Mouse (Mus musculus) heart, embryonic 15.5 days (tissue): ENCODE results near the gene Hipk3. TPM values are rescaled to one million over a fixed set of nuclear protein-coding genes. Genes with fewer than 3 reads are reported as not detected.
A peak's percentile ranks its signal among the peaks of the same experiment; 100 is the strongest.

Experiments used
- ATAC-seq: fragments of 200-750 bp; cut with Nextera tagmentation; replicated peaks from 2 replicates; pipeline ENCODE4 v1.8.0; 2017; ENCODE audit warnings: low read depth, moderate TSS enrichment; ENCODE audit not compliant: insufficient number of reproducible peaks, insufficient read depth, low FRiP score
- H3K27ac ChIP-seq: fragments of 300-500 bp; sonication (generic); 2 replicates; pipeline ENCODE4 v1.5.1; 2015; ENCODE audit warnings: mild to moderate bottlenecking, inconsistent platforms
- H3K27me3 ChIP-seq: fragments of 300-500 bp; sonication (generic); 2 replicates; pipeline ENCODE4 v1.6.1; 2015; ENCODE audit warnings: inconsistent platforms
- H3K36me3 ChIP-seq: fragments of 300-500 bp; sonication (generic); 2 replicates; pipeline ENCODE4 v1.6.1; 2015; ENCODE audit warnings: mild to moderate bottlenecking, inconsistent platforms
- H3K4me1 ChIP-seq: fragments of 300-500 bp; sonication (generic); replicated peaks from 2 replicates; pipeline ENCODE4 v1.6.1; 2015; ENCODE audit warnings: inconsistent platforms
- H3K4me2 ChIP-seq: fragments of 300-500 bp; sonication (generic); 2 replicates; pipeline ENCODE4 v1.6.1; 2015; ENCODE audit warnings: inconsistent platforms, mild to moderate bottlenecking, moderate library complexity
- H3K4me3 ChIP-seq: fragments of 300-500 bp; sonication (generic); 2 replicates; pipeline ENCODE4 v1.5.1; 2015; ENCODE audit warnings: mild to moderate bottlenecking, inconsistent platforms
- H3K9ac ChIP-seq: fragments of 300-500 bp; sonication (generic); 2 replicates; pipeline ENCODE4 v1.6.1; 2015; ENCODE audit warnings: mild to moderate bottlenecking, inconsistent platforms
- H3K9me3 ChIP-seq: fragments of 300-500 bp; sonication (generic); replicated peaks from 2 replicates; pipeline ENCODE4 v1.6.1; 2016; ENCODE audit warnings: inconsistent platforms
- WGBS: fragments of 180-500 bp; shearing (Covaris S2); methylation state at CpG from one replicate; pipeline ENCODE4 v1.1.7; 2015; ENCODE audit warnings: mixed read lengths; 5-methylcytosine and 5-hydroxymethylcytosine counted together
- polyA plus RNA-seq: library from polyadenylated mRNA; unstranded; fragments of >200 nt; fragmentation: Nextera tagmentation; extraction: Ambion mirVana; gene quantifications from 2 replicates; pipeline ENCODE4 v1.2.1, GENCODE M21; 2015

Gene Hipk3
- polyA plus RNA-seq, 1 experiment from 2014 or later, result 34.5 TPM

DNA sequence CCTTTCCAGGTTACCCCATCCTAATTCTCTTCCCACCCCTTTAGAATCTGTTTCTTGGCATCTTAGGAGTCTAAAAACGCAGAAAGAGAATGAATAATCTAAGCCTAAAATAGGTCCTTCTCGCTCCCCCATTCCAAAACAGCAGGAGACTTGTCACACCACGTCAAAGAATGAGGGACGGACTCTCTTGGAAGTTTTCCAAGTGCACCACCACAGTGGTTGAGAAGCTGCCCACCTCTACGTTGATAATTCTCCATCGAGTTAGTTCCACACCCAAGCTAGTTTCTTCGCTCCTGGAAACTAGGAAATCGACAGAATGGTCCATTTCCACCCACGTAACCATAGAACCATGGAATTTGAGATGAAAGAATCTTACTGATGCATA is 547 bp upstream of the Hipk3 start:
- no peaks in the 10 kb centered on the region for H3K36me3 ChIP-seq
- H3K27ac ChIP-seq, result peak overlapping the region; percentile 100
- H3K27me3 ChIP-seq, result no peaks in the 10 kb centered on the region
- no peaks in the 10 kb centered on the region for H3K9me3 ChIP-seq
- H3K9ac ChIP-seq, result peak overlapping the region; percentile 100
- ATAC-seq, result no peak
- H3K4me1 ChIP-seq, result peaks cover 41% of the 10 kb centered on the region
- H3K4me3 ChIP-seq, result peak overlapping the region; percentile 99
- H3K4me2 ChIP-seq, result peak overlapping the region; percentile 64
- 9% methylated on average over 9 of the region's 9 CpGs for WGBS

DNA sequence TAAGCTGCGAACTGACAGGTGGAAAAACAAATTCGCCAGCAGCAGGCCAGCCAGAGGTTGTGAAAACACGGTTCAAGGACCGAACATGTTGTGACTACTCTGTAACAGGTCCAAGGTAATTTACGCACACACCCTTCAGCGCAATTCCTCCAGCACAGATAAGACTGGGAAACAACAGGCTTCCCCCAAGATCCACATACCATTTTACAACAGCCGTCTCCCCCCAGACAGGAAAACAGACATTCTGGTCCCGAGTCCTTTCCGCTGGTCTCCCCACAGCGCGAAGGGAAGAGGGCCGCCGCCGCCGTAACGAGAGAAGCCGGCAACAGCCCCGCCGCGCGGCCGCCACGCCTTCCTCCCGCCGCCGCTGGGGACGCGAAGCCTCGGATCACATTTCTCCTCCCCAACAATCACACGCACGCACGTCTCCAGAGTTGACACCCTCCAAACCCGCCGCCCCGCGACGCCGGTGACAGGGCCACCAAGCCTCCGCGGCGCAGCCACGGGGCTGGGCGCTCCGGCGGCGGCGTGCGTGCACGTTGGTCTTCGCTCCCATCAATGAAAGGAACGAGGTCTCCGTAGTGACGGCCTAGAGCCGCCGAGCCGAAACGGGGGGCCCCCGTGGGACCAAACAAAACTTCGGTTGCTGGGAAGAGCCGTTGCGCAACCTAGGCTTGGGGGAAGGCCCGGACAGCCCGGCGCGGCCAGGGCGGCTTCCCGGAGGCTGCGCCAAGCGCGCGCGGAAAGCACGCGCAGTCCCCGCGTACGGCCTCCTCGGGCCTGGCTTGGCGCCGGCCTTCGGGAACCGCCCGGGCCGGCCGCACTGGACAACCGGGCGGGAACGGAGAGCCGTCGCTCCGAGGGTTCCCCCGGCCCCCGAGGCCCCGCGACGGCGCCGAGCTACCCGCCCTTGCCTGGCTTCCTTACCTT is 960 bp downstream of the Hipk3 start:
- no peaks in the 10 kb centered on the region for H3K9me3 ChIP-seq
- WGBS, result under 1% methylated on average over 96 of the region's 99 CpGs
- peak overlapping the region; percentile 100 for H3K9ac ChIP-seq
- H3K4me2 ChIP-seq, result peak overlapping the region; percentile 64
- peak; percentile 55 for ATAC-seq
- no peaks in the 10 kb centered on the region for H3K36me3 ChIP-seq
- H3K27ac ChIP-seq, result peak overlapping the region; percentile 100
- H3K4me3 ChIP-seq, result peak overlapping the region; percentile 99
- no peaks in the 10 kb centered on the region for H3K27me3 ChIP-seq
- peaks cover 43% of the 10 kb centered on the region for H3K4me1 ChIP-seq

DNA sequence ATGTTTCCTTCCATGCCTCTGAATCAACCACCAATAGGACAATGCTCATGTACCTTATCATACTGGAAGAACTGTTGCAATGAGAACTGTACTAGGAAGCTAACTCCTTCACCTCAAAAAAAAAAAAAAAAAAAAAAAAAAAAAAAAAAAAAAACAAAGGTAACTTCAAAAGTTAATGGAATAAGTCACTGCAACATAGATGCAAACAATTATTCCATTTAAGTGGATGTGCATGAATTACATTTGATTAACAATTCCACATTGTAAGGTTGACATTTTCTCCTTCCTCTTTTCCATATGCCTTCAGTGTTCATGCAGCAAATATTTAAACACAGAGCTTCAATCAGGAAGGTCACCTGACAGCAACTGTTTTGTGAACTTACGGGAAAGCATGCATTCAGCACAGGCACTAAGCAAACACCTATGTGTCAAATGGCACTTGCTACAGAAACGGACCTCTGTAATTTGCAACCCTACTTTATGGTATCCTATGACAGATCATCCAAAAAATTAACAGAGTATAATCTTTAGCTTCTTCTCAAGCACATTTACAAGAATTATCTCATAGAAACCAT is 2.9 kb downstream of the Hipk3 start:
- peak overlapping the region; percentile 33 for H3K4me3 ChIP-seq
- H3K27me3 ChIP-seq, result no peaks in the 10 kb centered on the region
- WGBS, result 29% methylated on average over 2 of the region's 2 CpGs
- peaks cover 38% of the 10 kb centered on the region for H3K4me1 ChIP-seq
- H3K27ac ChIP-seq, result peak overlapping the region; percentile 66
- H3K36me3 ChIP-seq, result no peaks in the 10 kb centered on the region
- ATAC-seq, result no peak
- peak overlapping the region; percentile 31; the same call in 1 of the 2 replicates for H3K9ac ChIP-seq
- H3K4me2 ChIP-seq, result peak overlapping the region; percentile 54
- H3K9me3 ChIP-seq, result no peaks in the 10 kb centered on the region

GRCm38 (mm10) chr2:104490761-104491160 is 3.5 kb downstream of the Hipk3 start:
- WGBS, result 33% methylated on average over 2 of the region's 2 CpGs
- H3K27ac ChIP-seq, result peak overlapping the region; percentile 49

DNA sequence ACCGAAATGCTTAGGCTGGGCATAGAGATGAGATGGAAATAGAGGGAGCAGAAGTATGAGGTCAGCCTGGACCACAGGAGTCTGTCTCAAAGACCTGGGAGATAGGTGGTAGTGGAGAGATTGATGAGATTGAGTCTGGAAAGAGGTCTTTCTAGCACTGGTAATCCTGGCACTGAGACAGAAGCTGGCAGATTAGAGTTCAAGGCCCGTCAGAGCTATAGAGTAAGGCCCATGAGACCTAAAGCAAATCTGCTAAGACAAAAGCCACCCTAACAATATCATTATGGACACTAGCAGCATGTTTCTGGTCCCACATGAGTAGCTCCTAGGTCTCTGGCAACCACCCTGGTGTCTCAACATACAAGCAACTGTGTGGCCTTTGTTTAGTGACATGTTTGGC is 4.4 kb downstream of the Hipk3 start:
- WGBS, result 68% methylated on average over 2 of the region's 2 CpGs
- Histone ChIP-seq H3K9me3 (no peaks in the 10 kb centered on the region), H3K27ac (no peak overlapping the region), H3K4me1 (peaks cover 28% of the 10 kb centered on the region), H3K4me2 (peak overlapping the region; percentile 47; the same call in 1 of the 2 replicates), H3K9ac (no peak overlapping the region), H3K27me3 (no peaks in the 10 kb centered on the region), H3K4me3 (no peak overlapping the region), H3K36me3 (no peaks in the 10 kb centered on the region)
- no peak for ATAC-seq

More at GRCm38 (mm10) chr2:104490761-104491160, 3.5 kb downstream of the Hipk3 start:
- no peak for ATAC-seq
- H3K9ac ChIP-seq, result no peak overlapping the region
- no peaks in the 10 kb centered on the region for H3K36me3 ChIP-seq
- no peak overlapping the region for H3K4me3 ChIP-seq
- peaks cover 33% of the 10 kb centered on the region for H3K4me1 ChIP-seq
- H3K9me3 ChIP-seq, result no peaks in the 10 kb centered on the region
- no peaks in the 10 kb centered on the region for H3K27me3 ChIP-seq
- H3K4me2 ChIP-seq, result peak overlapping the region; percentile 47

DNA sequence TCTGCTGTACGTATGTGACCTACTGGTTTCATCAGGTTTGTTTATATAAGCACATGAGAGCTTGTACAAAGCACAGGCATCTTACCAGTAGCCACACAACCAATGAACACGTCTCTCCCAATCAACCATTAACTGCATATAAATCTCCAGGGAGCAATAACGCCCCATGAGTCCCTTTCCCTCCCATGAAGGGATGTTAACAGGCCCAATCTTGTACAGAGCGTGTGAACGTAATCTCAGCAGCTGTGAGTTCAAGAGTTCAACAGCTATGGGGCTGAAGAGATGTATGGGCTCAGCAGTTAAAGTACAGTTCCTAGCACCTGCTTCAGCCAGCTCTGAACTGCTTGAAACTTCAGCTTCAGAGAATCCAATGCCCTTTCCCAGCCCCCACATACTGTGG is 9.8 kb downstream of the Hipk3 start:
- H3K27ac ChIP-seq, result peak overlapping the region; percentile 50
- H3K4me1 ChIP-seq, result peaks cover 28% of the 10 kb centered on the region
- ATAC-seq, result no peak
- 0 out of 2 replicates have a peak overlapping the region, but pooled peaks have one; percentile 2 for H3K9ac ChIP-seq
- no peak overlapping the region for H3K4me3 ChIP-seq
- H3K27me3 ChIP-seq, result no peaks in the 10 kb centered on the region
- no peak overlapping the region for H3K4me2 ChIP-seq
- 31% methylated on average over 5 of the region's 5 CpGs for WGBS
- no peaks in the 10 kb centered on the region for H3K36me3 ChIP-seq
- H3K9me3 ChIP-seq, result no peaks in the 10 kb centered on the region

GRCm38 (mm10) chr2:104482156-104482555 is 12.1 kb downstream of the Hipk3 start:
- H3K4me2 ChIP-seq, result no peak overlapping the region
- H3K4me1 ChIP-seq, result peaks cover 39% of the 10 kb centered on the region
- H3K4me3 ChIP-seq, result no peak overlapping the region
- no peak for ATAC-seq
- H3K9ac ChIP-seq, result no peak overlapping the region
- no peaks in the 10 kb centered on the region for H3K27me3 ChIP-seq
- no peaks in the 10 kb centered on the region for H3K9me3 ChIP-seq
- H3K36me3 ChIP-seq, result no peaks in the 10 kb centered on the region
- peak overlapping the region; percentile 24; the same call in 1 of the 2 replicates for H3K27ac ChIP-seq

DNA sequence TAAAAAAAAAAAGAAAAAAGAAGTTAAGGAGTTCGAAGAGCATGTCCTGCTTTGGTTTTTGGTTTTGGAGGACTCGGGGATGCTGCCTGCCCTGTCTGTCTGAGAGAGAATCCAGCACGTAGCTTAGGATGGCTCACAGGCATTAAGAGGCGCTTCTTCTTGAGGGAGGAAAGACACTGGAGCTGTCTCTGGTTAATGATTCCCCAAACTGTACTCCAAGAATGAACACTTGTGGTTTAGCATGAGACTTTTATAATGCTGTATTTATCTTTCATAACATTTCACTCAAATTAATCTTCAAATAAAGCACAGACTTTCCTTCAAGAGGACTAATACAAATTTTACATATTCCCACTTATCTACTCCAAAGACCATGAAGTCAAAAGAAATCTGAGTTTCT is 15.2 kb downstream of the Hipk3 start:
- no peak for ATAC-seq
- no peak overlapping the region for H3K27ac ChIP-seq
- WGBS, result 71% methylated on average over 4 of the region's 4 CpGs

GRCm38 (mm10) chr2:104477398-104478015 is 16.7 kb downstream of the Hipk3 start:
- Histone ChIP-seq H3K4me2 (no peak overlapping the region), H3K27me3 (no peaks in the 10 kb centered on the region), H3K36me3 (no peaks in the 10 kb centered on the region), H3K27ac (no peak overlapping the region), H3K9me3 (no peaks in the 10 kb centered on the region), H3K4me1 (peaks cover 32% of the 10 kb centered on the region), H3K9ac (no peak overlapping the region), H3K4me3 (no peak overlapping the region)
- no peak for ATAC-seq
- WGBS, result 59% methylated on average over 2 of the region's 2 CpGs

More for the DNA sequence above, 15.2 kb downstream of the Hipk3 start:
- no peak overlapping the region for H3K4me3 ChIP-seq
- no peak overlapping the region for H3K4me2 ChIP-seq
- H3K27me3 ChIP-seq, result no peaks in the 10 kb centered on the region
- peaks cover 37% of the 10 kb centered on the region for H3K4me1 ChIP-seq
- H3K9me3 ChIP-seq, result no peaks in the 10 kb centered on the region
- no peaks in the 10 kb centered on the region for H3K36me3 ChIP-seq
- H3K9ac ChIP-seq, result no peak overlapping the region

- H3K9me3 ChIP-seq, result no peaks in the 10 kb centered on the region
- H3K27ac ChIP-seq, result peak overlapping the region; percentile 98
- H3K4me1 ChIP-seq, result peaks cover 32% of the 10 kb centered on the region
- no peak for ATAC-seq
- H3K9ac ChIP-seq, result no peak overlapping the region
- H3K4me2 ChIP-seq, result no peak overlapping the region
- no peak overlapping the region for H3K4me3 ChIP-seq
- H3K27me3 ChIP-seq, result no peaks in the 10 kb centered on the region
- 76% methylated on average over 6 of the region's 6 CpGs for WGBS
- H3K36me3 ChIP-seq, result 0 out of 2 replicates have a peak, but pooled peaks cover 4% of the 10 kb centered on the region
Observed at GRCm38 (mm10) chr2:104472056-104472455, 22.2 kb downstream of the Hipk3 start.

DNA sequence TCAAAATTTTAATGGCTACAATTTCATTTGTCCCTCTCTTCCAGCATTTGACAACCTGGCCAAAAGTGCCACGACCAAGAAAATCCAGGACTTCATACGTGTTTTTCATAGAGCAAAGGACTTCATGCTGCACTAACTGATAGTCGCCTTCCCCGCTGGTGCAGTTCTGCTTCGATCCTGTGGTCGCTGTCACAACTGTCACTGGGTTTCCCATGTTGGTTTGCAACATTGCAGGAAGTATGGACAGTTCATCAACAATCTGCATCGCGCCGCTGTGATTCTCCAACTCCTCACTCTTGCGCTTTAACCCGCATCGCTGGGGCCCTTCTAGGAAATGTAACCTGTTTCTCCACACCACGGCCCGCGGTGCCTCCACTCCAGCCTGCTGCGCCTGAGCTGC is 23.1 kb downstream of the Hipk3 start:
- H3K36me3 ChIP-seq, result 0 out of 2 replicates have a peak, but pooled peaks cover 4% of the 10 kb centered on the region
- H3K9ac ChIP-seq, result 0 out of 2 replicates have a peak overlapping the region, but pooled peaks have one; percentile 7
- H3K4me3 ChIP-seq, result no peak overlapping the region
- H3K9me3 ChIP-seq, result no peaks in the 10 kb centered on the region
- no peaks in the 10 kb centered on the region for H3K27me3 ChIP-seq
- 82% methylated on average over 16 of the region's 16 CpGs for WGBS
- peak overlapping the region; percentile 30; the same call in 1 of the 2 replicates for H3K4me2 ChIP-seq
- no peak for ATAC-seq
- H3K4me1 ChIP-seq, result peaks cover 39% of the 10 kb centered on the region
- peak overlapping the region; percentile 98 for H3K27ac ChIP-seq
